Mouse (Mus musculus) spleen, adult 18-20 months (tissue): ENCODE measurements around the gene Armc3.

Experiments used
- DNase-seq, 2 experiments: peaks; one replicate each; pipeline ENCODE4 v3.0.0; 2022; ENCODE audit warnings: mixed read lengths in 2 of 2

Gene Armc3

DNA sequence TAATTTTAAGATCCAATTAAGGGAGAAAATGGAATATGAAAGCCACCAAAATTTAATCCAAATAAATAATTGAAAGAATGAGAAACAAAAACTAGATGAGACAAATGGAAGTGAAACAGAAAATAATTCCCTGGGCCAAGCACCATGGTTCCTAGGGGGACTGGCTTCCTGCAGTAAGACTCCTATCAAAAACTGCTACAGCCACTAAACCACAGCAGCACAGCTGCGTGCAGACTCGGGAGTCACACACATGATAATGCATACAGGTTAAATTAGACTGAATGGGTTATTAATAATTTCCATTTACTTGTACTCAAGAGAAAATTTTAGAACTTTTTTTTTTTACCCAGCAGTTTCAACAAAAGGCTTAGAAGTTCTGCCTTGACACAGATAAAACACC is 154.1 kb downstream of the Armc3 start:
- DNase-seq = no peak
